Mouse (Mus musculus): ENCODE data around the gene Arf1.

Gene Arf1

GRCm38 (mm10) chr11:59183821-59184220 lies 44.2 kb downstream of the Arf1 start:
- WGBS: 27% methylated on average over 3 of the region's 3 CpGs

- 31% methylated on average over 3 of the region's 3 CpGs for WGBS
These were observed 45.2 kb downstream of the Arf1 start, which contains the start of gene Gjc2 for GRCm38 (mm10) chr11:59182864-59183331. Gjc2 (minus strand) TSS chr11:59183213.

GRCm38 (mm10) chr11:59176921-59177320 lies 51.1 kb downstream of the Arf1 start:
- 10% methylated on average over 34 of the region's 34 CpGs for WGBS

GRCm38 (mm10) chr11:59176475-59176874 lies 51.6 kb downstream of the Arf1 start:
- 3% methylated on average over 48 of the region's 48 CpGs for WGBS

GRCm38 (mm10) chr11:59174189-59174838 lies 53.8 kb downstream of the Arf1 start:
- WGBS: 78% methylated on average over 6 of the region's 6 CpGs

- 72% methylated on average over 4 of the region's 4 CpGs for WGBS
These were observed 57.5 kb downstream of the Arf1 start for GRCm38 (mm10) chr11:59170549-59170948.

GRCm38 (mm10) chr11:59169807-59170206 lies 58.3 kb downstream of the Arf1 start:
- WGBS: 78% methylated on average over 3 of the region's 3 CpGs

- WGBS: 54% methylated on average over 2 of the region's 2 CpGs
These were observed 62.3 kb downstream of the Arf1 start for GRCm38 (mm10) chr11:59165616-59166241.

GRCm38 (mm10) chr11:59164384-59164783 lies 63.7 kb downstream of the Arf1 start:
- WGBS: 83% methylated on average over 9 of the region's 9 CpGs

GRCm38 (mm10) chr11:59163255-59164236 lies 64.5 kb downstream of the Arf1 start, which contains the start of gene Iba57:
Iba57 (minus strand) TSS chr11:59163739.
- WGBS: 3% methylated on average over 68 of the region's 68 CpGs

GRCm38 (mm10) chr11:59162443-59163254 lies 65.4 kb downstream of the Arf1 start:
- 45% methylated on average over 9 of the region's 9 CpGs for WGBS

Measured in cerebral cortex, adult 2 months (tissue).